Mouse (Mus musculus) lung, postnatal 0 days (tissue): Measurements from ENCODE around the gene S1pr2. TPM values are rescaled to one million over a fixed set of nuclear protein-coding genes. Genes with fewer than 3 reads are reported as not detected.

Experiments
- ATAC-seq: fragments of 200-750 bp; cut with Nextera tagmentation; 2 replicates; pipeline ENCODE4 v1.8.0; 2017; ENCODE audit warnings: moderate library complexity
- DNase-seq: peaks from one replicate; pipeline ENCODE4 v3.0.0-alpha.2; 2016; ENCODE audit warnings: low spot score
- H3K27ac ChIP-seq: fragments of 300-500 bp; sonication (generic); 2 replicates; pipeline ENCODE4 v1.5.1; 2014; ENCODE audit warnings: antibody characterized with exemption, mild to moderate bottlenecking, low read length, mixed read lengths
- H3K27me3 ChIP-seq: fragments of 300-500 bp; sonication (generic); replicated peaks from 2 replicates; pipeline ENCODE4 v1.6.1; 2014; ENCODE audit warnings: low read length, mixed read lengths; ENCODE audit not compliant: insufficient read depth
- H3K36me3 ChIP-seq: fragments of 300-500 bp; sonication (generic); 2 replicates; pipeline ENCODE4 v1.6.1; 2014; ENCODE audit warnings: low read length, mixed read lengths; ENCODE audit not compliant: insufficient read depth
- H3K4me1 ChIP-seq: fragments of 300-500 bp; sonication (generic); 2 replicates; pipeline ENCODE4 v1.6.1; 2014; ENCODE audit warnings: antibody characterized with exemption, low read depth, low read length, mixed read lengths; ENCODE audit not compliant: insufficient read depth
- H3K4me2 ChIP-seq: fragments of 300-500 bp; sonication (generic); replicated peaks from 2 replicates; pipeline ENCODE4 v1.6.1; 2014; ENCODE audit warnings: low read depth, mild to moderate bottlenecking, low read length, moderate library complexity, mixed read lengths
- H3K4me3 ChIP-seq: fragments of 300-500 bp; sonication (generic); 2 replicates; pipeline ENCODE4 v1.5.1; 2014; ENCODE audit warnings: low read depth, low read length
- H3K9ac ChIP-seq: fragments of 300-500 bp; sonication (generic); replicated peaks from 2 replicates; pipeline ENCODE4 v1.6.1; 2014; ENCODE audit warnings: low read depth, mild to moderate bottlenecking
- H3K9me3 ChIP-seq: fragments of 300-500 bp; sonication (generic); 2 replicates; pipeline ENCODE4 v1.6.1; 2016; ENCODE audit warnings: low read length, mixed read lengths
- CTCF ChIP-seq: IDR thresholded peaks from 2 replicates; pipeline ENCODE4 v1.5.1; 2016; ENCODE audit warnings: antibody characterized with exemption, mild to moderate bottlenecking
- EP300 ChIP-seq: IDR thresholded peaks from 2 replicates; pipeline ENCODE4 v1.6.1; 2016; ENCODE audit warnings: antibody characterized with exemption, mild to moderate bottlenecking, control low read depth
- WGBS: fragments of 180-500 bp; shearing (Covaris S2); extraction: QIAGEN DNeasy Blood & Tissue Kit; methylation state at CpG from one replicate; pipeline ENCODE4 v1.1.7; 2014; 5-methylcytosine and 5-hydroxymethylcytosine counted together
- polyA plus RNA-seq: library from polyadenylated mRNA; unstranded; fragments of >200 nt; fragmentation: Nextera tagmentation; extraction: Ambion mirVana; gene quantifications from 2 replicates; pipeline ENCODE4 v1.2.1, GENCODE M21; 2015

Gene S1pr2
- polyA plus RNA-seq, 1 experiment from 2014 or later, result 62.3 TPM

DNA sequence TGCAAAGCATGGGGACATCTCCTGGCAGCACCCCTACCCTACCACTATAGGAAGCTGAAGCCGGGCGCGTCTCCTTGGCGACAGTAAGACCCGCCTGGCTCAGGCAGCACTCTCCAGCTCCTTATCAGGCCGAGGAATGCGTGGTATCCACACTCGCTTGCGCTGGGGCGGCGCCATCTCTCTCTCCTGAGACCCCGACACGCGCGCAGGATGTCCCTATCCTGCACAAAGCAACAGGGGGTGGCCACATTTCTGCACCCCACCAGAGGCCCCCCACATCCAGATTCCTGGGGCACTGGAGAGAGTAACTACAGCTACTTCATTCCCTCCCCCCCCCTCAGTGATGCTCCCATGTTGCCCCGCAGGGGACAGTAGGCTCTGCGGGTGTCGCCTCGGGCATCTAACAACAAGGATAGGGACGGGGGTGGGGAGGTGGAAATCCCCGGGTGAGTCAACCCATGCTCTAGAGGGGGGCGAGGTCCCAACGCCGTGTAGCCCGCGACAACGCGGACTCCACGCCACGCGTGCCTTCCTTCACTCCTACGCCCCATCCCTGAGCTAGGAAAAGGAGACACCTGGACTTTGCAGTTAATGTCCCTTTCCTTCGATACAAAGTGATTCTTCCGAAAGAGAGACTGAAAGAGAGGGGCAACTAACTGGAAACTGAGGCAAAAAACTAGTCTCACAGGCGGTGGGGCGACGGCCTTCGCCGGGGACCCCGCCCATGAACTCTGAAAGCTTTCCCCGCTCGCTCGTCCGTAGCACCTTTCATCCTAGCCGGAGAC is 958 bp downstream of the S1pr2 start:
- peaks cover 14% of the 10 kb centered on the region; the same call in 1 of the 2 replicates for H3K4me1 ChIP-seq
- peak; percentile 89 for DNase-seq
- H3K4me3 ChIP-seq, result peak overlapping the region; percentile 85
- TF ChIP-seq EP300, result 0 out of 2 replicates have a peak, but pooled peaks have one; percentile 4
- TF ChIP-seq CTCF, result peak; percentile 3; the same call in 1 of the 2 replicates
- H3K9ac ChIP-seq, result peak overlapping the region; percentile 82
- under 1% methylated on average over 43 of the region's 45 CpGs for WGBS
- H3K27ac ChIP-seq, result peak overlapping the region; percentile 96
- H3K4me2 ChIP-seq, result peak overlapping the region; percentile 83
- H3K27me3 ChIP-seq, result no peaks in the 10 kb centered on the region
- no peaks in the 10 kb centered on the region for H3K36me3 ChIP-seq
- ATAC-seq, result peak; percentile 51
- no peaks in the 10 kb centered on the region for H3K9me3 ChIP-seq

DNA sequence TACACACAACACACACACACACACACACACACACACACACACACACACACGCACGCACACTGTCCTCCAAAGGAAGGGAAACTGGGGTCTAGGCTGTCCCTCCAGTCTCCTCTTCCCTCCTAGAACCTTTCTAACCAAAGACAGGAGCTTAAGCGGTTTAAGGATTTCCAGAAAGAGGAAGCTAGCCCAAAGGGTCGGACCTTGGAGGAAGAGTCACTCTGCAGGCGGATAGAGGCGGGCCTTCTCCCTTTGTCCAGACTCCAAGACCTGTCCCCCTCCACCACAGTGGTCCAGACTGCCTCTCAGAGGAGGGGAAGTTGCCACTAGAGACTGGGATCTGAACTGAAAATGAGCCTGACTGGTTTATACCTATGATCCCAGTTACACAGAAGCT is 2.9 kb downstream of the S1pr2 start:
- 17% methylated on average over 6 of the region's 6 CpGs for WGBS
- Histone ChIP-seq H3K4me3 (peak overlapping the region; percentile 1; the same call in 1 of the 2 replicates), H3K9me3 (no peaks in the 10 kb centered on the region), H3K4me2 (peak overlapping the region; percentile 83), H3K36me3 (peaks cover 6% of the 10 kb centered on the region; the same call in 1 of the 2 replicates), H3K9ac (no peak overlapping the region), H3K27ac (peak overlapping the region; percentile 92), H3K4me1 (peaks cover 14% of the 10 kb centered on the region; the same call in 1 of the 2 replicates), H3K27me3 (no peaks in the 10 kb centered on the region)
- DNase-seq (peak; percentile 65), ATAC-seq (no peak)
- TF ChIP-seq CTCF (no peak), EP300 (no peak)

DNA sequence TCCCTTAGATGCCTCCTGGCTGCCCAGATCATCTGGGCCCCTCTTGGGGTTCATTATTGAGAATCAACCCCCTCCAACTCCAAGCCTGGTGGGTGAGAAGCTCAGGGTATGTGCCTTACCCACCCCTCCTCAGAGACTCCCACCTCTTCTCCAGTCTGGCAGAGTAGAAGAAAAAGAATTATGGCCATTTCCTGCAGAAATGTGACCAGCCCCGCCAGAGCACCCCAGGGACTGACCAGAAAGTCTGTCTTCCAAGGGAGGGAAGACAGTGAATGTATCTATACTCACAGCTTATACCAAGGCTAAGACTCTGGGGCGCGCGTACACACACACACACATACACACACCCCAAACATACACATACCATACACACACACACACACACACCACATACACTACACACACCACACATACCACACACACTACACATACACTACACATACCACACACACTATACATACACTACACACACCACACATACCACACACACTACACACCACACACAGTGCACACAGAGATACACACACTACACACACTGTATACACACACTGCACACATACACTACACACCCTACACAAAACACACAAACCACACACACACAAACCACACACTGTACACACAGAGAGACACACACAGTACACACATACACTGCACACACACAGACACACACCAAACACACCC is 3.4 kb downstream of the S1pr2 start:
- Histone ChIP-seq H3K4me1 (peaks cover 14% of the 10 kb centered on the region; the same call in 1 of the 2 replicates), H3K4me2 (peak overlapping the region; percentile 83), H3K9ac (no peak overlapping the region), H3K9me3 (no peaks in the 10 kb centered on the region), H3K4me3 (no peak overlapping the region; the same call in 1 of the 2 replicates), H3K36me3 (peaks cover 12% of the 10 kb centered on the region; the same call in 1 of the 2 replicates), H3K27me3 (no peaks in the 10 kb centered on the region), H3K27ac (peak overlapping the region; percentile 92)
- DNase-seq (no peak), ATAC-seq (no peak)
- TF ChIP-seq EP300 (no peak), CTCF (no peak; the same call in 1 of the 2 replicates)
- 71% methylated on average over 4 of the region's 4 CpGs for WGBS

DNA sequence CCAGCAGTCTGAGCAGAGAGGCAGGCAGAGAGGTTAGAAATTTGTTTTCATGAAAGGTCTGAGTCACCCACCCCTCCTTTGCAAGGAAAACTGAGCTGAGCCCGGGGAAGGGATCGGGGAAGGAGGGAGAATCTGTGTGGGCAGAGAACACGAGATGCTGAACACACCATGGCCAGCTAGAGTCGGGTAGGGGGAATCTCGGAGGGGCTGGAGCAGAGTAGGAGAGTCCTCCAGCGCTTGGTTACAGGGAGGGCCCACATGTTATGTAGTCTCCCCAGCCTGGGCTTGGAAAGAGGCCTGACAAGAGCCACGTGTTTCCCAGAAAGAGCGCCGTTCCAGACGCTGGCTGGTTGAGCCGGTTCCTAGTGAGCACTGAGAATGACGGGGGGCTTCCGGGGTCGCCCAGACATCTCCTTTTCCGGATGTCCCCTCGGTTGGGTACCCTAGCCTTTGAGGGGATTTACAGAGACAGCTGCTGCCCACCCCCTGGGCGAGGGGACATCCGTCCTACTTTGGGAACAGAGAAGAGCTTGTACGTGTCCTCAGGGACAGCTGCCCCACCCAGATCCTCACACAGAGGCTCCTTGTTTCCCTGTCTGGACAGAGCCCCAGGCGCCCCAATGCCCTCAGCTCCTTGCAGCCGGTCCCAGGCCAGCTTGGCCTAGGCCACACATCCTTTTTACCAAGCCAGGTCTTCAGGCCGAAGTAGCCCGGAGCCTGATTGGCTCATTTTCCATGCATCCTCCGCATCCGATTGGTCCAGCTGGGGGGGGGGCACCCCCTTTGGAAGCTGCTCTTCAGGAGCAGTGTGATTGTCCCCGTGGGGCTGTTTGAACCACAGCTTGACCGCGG is 4.2 kb downstream of the S1pr2 start:
- peak; percentile 65 for DNase-seq

DNA sequence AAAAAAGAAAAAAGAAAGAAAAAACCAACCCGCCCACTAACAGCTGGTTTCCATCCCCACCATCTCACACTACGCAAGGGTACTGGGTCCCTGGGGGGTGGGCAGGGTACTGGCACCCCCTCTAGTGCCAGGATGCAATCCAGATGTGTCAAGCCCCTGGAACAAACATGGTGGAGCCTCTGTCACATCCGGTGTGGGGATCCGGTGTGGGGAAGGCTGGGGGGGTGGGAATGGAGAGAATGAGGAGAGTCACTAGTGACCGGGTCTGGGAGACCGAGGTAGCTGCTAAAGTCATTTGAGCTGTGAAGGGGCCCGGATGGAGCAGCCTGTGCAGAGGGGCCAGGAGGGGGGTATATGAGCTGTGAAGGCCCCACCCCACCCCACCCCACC is 4.8 kb downstream of the S1pr2 start:
- WGBS, result 41% methylated on average over 7 of the region's 7 CpGs
- H3K27ac ChIP-seq, result peak overlapping the region; percentile 92
- peak overlapping the region; percentile 83 for H3K4me2 ChIP-seq
- ATAC-seq (peak; percentile 67), DNase-seq (peak; percentile 91)
- peak; percentile 90 for TF ChIP-seq EP300
- no peak; the same call in 1 of the 2 replicates for TF ChIP-seq CTCF
- peaks cover 23% of the 10 kb centered on the region; the same call in 1 of the 2 replicates for H3K36me3 ChIP-seq
- H3K9ac ChIP-seq, result no peak overlapping the region
- H3K27me3 ChIP-seq, result no peaks in the 10 kb centered on the region
- no peak overlapping the region for H3K4me3 ChIP-seq
- peaks cover 14% of the 10 kb centered on the region; the same call in 1 of the 2 replicates for H3K4me1 ChIP-seq
- no peaks in the 10 kb centered on the region for H3K9me3 ChIP-seq

More for the DNA sequence above, 4.2 kb downstream of the S1pr2 start:
- Histone ChIP-seq H3K4me3 (peak overlapping the region; percentile 8; the same call in 1 of the 2 replicates), H3K27ac (peak overlapping the region; percentile 92), H3K9me3 (no peaks in the 10 kb centered on the region), H3K36me3 (peaks cover 20% of the 10 kb centered on the region; the same call in 1 of the 2 replicates), H3K4me1 (peaks cover 14% of the 10 kb centered on the region; the same call in 1 of the 2 replicates), H3K27me3 (no peaks in the 10 kb centered on the region), H3K9ac (0 out of 2 replicates have a peak overlapping the region, but pooled peaks have one; percentile 13), H3K4me2 (peak overlapping the region; percentile 83)
- 25% methylated on average over 27 of the region's 28 CpGs for WGBS
- TF ChIP-seq CTCF (no peak), EP300 (no peak)
- ATAC-seq, result peak; percentile 27; the same call in 1 of the 2 replicates
